Mouse (Mus musculus) spleen, adult 2 months (tissue): Measurements from ENCODE around the gene Ppp1ca.

Source experiments
- CTCF ChIP-seq: fragments of 200-500 bp; IDR thresholded peaks from 2 replicates; pipeline ENCODE4 v1.5.1; 2011; ENCODE audit warnings: mild to moderate bottlenecking, inconsistent platforms; ENCODE audit not compliant: insufficient read depth, insufficient read length, insufficient replicate concordance; ENCODE audit errors: extremely low read depth
- POLR2A ChIP-seq: fragments of 200-500 bp; IDR thresholded peaks from 2 replicates; pipeline ENCODE4 v1.6.1; 2011; ENCODE audit warnings: low read depth, low read length, inconsistent platforms

DNA sequence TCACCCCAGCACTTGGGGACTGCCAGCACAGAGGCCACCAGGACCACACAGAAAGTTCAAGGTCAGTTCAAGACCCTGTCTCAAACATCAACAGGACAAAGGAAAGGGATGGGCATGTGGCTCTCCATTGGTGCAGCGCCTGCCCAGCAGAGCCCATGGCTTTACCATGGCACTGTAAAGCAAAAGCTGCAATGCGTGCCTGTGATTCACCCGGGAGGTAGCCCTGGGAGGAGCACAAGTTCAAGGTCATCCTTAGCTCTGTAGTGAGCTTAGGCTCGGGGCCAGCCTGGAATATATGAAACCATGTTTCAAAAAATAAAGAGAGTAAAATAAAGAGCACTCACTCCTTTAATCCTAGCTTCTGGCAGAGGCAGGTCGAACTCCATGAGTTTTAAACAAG, 40.0 kb upstream of the Ppp1ca start:
- TF ChIP-seq CTCF (no peak), POLR2A (no peak)
